Mouse (Mus musculus) layer of hippocampus, postnatal 36 days (tissue): ENCODE measurements around the gene Rtkn. TPM values are rescaled to one million over a fixed set of nuclear protein-coding genes. Genes with fewer than 3 reads are reported as not detected.
"Not testable (repeated sequence)": the region's sequence is repeated elsewhere in the genome, so short reads cannot be mapped to it uniquely, and the experiment has no call there.

ENCODE experiments used
- DNase-seq, 2 experiments: peaks; one replicate each; pipeline ENCODE4 v3.0.0; 2022
- total RNA-seq, 2 experiments: library from RNA; stranded (reverse); gene quantifications; 2 replicates each; pipeline ENCODE4 v1.2.3; 2021

The Rtkn gene
- total RNA-seq, 2 experiments from 2014 or later, result 75.9 to 90.3 TPM

GRCm38 (mm10) chr6:83138056-83138455 is 2.8 kb downstream of the Rtkn start:
- DNase-seq, result no peak

DNA sequence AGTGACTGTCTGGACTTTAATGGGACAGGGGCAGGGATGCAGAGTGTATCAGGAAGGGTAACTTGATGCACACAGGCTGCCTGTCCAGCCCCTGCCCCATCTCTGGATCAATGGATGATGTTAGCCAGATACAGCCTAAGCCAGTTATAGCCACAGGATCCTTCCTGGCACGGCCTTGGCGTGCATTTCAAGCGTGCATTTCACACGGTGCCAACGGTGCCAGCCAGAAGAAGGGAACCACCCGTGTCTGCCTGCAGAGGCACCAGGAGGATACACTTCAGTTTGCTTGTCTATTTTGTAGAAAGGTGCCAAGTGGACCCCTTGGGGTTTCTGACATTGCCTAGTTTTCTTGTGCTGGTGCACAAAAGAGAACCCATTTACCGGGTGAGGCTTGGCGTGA is 4.8 kb downstream of the Rtkn start:
- peak in 1 of 2 experiments; percentile 4 for DNase-seq

- no peak for DNase-seq
Observed at GRCm38 (mm10) chr6:83141636-83142035, 6.4 kb downstream of the Rtkn start.

DNA sequence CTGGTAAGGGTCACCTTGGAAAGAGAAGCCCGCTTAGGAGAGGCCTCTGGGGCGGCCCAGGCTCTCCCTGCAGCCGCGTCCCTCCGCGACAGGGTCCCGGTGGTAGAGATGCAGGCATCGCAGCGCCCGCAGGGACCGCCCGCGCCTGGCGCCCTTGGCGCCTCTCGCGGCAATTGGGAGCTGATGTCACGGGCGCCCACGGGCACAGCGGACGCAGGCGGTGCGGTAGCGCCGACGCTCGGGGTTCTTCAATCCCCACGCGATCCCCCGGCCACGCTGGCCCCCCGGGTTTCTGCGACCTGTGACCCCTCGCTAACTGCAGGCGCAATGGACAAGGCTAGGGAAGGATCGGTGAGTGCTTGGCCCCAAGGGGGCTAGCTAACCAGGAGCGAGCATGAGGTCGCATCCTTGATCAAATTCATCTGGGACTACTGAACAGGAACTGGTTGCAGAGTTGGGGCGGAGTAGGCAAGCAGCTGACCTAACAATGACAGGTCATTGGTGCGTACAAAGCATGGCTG is 7.0 kb downstream of the Rtkn start:
- DNase-seq, result peak; percentile 65 to 70

DNA sequence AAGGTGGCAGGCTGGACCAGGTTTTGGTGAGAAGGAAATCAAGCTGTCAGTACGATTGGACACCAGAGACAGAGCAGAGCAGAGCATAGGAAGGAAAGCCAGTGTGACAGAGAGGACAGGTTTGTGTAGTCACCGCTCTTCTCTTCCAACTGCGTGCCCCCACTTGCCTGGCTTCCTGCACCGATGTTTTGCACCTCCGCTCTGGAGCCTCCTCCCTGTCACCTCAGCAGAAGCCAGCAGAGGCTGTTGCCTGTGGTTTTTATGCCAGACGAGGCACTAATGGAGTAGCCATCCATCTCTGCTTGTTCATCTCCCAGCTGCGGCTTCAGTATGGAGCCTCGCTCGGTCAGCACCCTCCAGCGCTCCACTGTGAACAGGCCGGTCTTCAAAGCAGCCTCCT is 7.6 kb downstream of the Rtkn start:
- peak in 1 of 2 experiments; percentile 37 for DNase-seq

GRCm38 (mm10) chr6:83145209-83145608 is 9.9 kb downstream of the Rtkn start:
- DNase-seq, result peak in 1 of 2 experiments; percentile 7

DNA sequence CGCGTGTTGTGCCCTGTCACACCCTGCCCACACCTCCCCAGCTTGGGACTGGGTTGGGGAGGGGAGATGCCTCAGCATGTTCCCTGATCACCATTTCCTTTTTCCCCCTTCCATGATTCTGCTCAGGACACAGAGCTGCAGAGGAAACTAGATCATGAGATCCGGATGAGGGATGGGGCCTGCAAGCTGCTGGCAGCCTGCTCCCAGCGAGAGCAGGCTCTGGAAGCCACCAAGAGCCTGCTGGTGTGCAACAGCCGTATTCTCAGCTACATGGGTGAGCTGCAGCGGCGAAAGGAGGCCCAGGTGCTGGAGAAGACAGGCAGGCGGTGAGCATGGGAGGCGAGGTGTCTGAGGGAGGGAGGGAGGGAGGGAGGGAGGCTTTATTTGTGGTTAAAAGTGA is 10.5 kb downstream of the Rtkn start:
- peak in 1 of 2 experiments; percentile 9 for DNase-seq

GRCm38 (mm10) chr6:83147280-83147679 is 12.0 kb downstream of the Rtkn start:
- DNase-seq, result no peak

- DNase-seq, result no peak
Observed at GRCm38 (mm10) chr6:83151721-83152120, 16.5 kb downstream of the Rtkn start.

GRCm38 (mm10) chr6:83153038-83153437 is 17.8 kb downstream of the Rtkn start:
- no peak for DNase-seq

DNA sequence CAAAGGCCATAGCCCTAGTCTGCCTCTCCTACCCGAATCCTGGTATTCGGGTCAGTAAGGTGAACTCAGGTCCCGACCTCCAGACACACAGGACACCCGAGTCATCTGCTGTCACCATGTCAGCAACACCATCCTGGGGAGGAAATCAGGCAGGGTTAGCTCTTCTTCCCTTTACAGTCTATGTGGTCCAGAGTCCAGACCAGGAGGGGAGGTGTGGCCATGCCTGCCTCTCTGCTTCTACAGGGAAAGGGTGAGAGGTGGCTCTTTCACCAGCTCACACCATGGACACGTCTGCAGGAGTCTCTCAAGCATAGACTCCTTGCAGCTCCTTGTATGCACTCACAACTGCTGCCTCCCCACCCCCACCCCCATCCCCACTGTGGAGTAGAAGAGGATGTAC is 18.2 kb downstream of the Rtkn start:
- DNase-seq, result no peak

DNA sequence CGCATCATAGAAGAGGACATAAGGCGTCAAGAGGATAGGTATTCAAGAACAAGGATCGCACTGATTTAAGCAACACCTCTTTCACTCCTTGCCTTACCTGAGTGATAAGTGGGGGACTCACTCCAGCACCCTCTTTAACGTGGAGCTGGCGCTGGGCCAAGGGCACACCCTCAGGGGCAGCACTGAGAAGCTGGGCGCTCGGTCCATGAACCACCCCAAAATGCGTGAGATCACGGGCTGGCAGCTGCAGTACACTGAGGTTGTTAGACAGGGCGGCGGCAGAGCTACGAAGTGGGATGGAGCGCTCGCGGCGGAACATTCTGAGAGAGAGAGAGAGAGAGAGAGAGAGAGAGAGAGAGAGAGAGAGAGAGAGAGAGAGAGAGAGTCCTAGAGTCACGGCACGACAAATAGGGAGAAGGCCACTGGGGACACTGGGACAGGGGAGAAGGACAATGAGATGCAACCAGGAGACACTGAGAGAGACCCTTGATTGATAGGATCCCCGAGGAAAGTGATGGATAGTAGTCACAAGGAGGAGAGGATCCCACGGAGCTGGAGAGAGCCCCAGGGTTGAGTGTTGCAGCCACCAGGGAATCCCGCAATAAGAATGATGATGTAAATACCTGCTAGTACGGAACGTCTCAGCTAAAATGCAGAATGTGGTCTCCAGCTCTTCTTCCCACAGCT is 20.4 kb downstream of the Rtkn start:
- no peak for DNase-seq

GRCm38 (mm10) chr6:83156259-83156684 is 21.0 kb downstream of the Rtkn start, which contains the start of the genes Wdr54 and 1700003E16Rik:
Wdr54 (minus strand) TSS chr6:83156397.
1700003E16Rik (plus strand) TSS chr6:83156404.
- peak; percentile 73 to 82 for DNase-seq

DNA sequence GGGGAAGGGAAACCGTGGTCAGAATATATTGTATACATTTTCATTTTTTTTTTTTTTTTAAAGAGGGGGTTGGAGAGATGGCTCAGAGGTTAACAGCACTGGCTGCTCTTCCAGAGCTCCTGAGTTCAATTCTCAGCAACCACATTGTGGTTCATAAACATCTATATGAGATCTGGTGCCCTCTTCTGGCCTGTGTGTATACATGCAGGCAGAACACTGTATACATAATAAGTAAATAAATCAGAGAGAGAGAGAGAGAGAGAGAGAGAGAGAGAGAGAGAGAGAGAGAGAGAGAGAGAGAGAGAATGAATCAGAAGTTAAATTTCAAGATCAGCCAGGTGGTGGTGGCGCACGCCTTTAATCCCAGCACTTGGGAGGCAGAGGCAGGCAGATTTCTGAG is 24.2 kb downstream of the Rtkn start:
- DNase-seq, result not testable (repeated sequence)

- DNase-seq, result no peak
Observed at GRCm38 (mm10) chr6:83161442-83161841, 26.2 kb downstream of the Rtkn start.

- DNase-seq, result no peak
Observed at GRCm38 (mm10) chr6:83161921-83162641, 26.8 kb downstream of the Rtkn start.

- DNase-seq, result no peak
Observed at GRCm38 (mm10) chr6:83162701-83163100, 27.4 kb downstream of the Rtkn start.

GRCm38 (mm10) chr6:83165026-83165606 is 29.9 kb downstream of the Rtkn start:
- no peak for DNase-seq

DNA sequence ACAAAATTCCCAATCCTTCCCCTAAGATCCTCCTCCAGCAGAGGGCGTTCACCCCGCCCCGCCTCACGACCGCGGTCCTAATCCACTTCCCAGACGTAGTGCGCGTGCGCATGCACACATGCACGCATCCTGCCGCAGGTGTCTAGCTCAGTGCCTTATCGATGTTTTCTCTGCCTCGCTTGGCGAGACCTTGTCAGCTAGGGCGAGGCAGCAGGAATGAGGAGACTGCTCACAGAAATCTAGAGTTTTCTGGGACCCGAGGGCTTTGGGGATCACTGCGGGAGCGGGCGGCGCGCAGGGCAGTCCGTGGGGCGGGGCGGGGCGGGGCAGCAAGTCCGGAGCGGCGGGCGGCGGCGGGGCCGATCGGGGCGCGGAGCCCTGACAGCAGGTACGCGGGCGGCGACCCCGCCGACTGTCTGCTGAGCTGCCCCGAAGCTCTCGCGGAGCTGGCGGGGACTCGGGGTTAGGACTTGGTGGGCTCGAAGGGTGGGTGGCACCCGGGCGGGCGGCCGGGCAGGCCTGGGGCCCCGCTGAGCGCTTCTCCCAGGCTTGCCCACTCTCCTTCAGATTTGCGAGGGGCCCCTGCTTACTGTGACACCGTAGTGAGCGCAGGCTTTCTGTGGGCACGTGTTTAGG is 30.5 kb downstream of the Rtkn start, which contains the start of gene Dctn1:
Gene Dctn1 (plus strand): TSS at position 314 of the 636 bp plus-strand sequence.
- peak; percentile 93 to 94 for DNase-seq

- no peak for DNase-seq
Observed at GRCm38 (mm10) chr6:83166243-83166630, 31.0 kb downstream of the Rtkn start.

DNA sequence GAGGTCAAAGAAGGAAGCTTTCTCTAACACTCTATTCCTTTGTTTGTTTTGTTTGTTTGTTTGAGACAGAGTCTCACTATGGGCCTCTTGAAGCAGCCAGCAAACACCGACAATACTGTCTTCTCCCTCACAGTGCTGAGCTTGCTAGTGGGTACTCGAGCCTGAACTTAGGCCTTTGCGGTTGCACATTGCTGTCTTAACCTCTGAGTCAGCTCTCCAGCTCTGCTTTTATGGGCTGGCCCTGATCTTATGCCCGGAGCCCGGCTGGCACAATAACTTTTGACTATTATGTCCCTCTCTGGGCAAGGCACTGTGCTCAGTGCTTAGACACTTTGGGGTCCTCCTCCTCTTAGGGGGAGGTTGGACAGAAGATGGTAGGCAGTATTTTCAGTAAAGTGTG is 34.6 kb downstream of the Rtkn start:
- no peak for DNase-seq

- DNase-seq, result no peak
Observed at GRCm38 (mm10) chr6:83171063-83171462, 35.8 kb downstream of the Rtkn start.
